ENCODE assay signal across 21 mouse cellular contexts in the genomic region with DNA sequence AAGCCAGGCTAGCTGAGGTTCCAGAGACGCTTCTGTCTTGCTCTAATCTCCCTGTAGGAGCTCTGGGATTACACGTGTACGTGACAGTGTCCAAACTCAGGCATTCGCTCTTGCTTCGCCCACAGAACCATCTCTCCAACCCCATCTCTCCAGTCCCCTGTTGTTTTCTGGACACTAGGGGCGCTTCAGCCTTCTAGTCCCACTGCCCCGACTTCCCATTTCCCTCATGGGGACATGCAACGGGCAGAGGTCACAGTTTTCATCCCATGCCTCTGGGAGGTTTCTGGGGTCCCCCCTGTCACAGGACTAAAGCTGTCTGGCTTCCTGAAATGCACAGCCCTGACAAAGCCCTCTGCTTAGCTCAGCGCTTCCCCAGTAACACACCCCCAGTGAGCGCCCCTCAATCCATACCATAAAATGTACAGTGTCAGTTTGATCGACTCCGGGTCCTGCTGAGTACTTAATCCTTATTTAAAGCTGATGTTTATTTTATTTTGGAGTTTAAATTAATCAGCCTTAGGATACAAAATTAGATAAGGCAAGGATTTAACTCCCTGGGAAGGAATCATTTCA.
DNase-seq lines count a peak whose midpoint lies in the region; ATAC-seq and TF ChIP-seq lines count a peak whose summit lies in the region.
"Had no signal": no experiment of that assay in that cellular context is flagged by ENCODE, and none has a peak within 500 bp of the region (broad histone marks: within the 10 kb centered on the region; RNA-seq: fewer than 3 reads in every experiment).

No protein-coding gene starts in this region.

- H3K27ac ChIP-seq in kidney, postnatal 0 days, result no peak overlapping the region
- peak overlapping the region; percentile 64 for H3K27ac ChIP-seq in midbrain, embryonic 13.5 days
- H3K27ac ChIP-seq: forebrain, embryonic 12.5 days; hindbrain, embryonic 12.5 days; liver, embryonic 13.5 days had no signal

- H3K36me3 ChIP-seq in kidney, postnatal 0 days (ENCODE audit: insufficient read depth, low read length), result no peaks in the 10 kb centered on the region
- no peaks in the 10 kb centered on the region for H3K36me3 ChIP-seq in midbrain, embryonic 13.5 days
- H3K36me3 ChIP-seq: forebrain, embryonic 12.5 days; hindbrain, embryonic 12.5 days; liver, embryonic 13.5 days had no signal

- H3K4me3 ChIP-seq in kidney, postnatal 0 days (replicated peaks; ENCODE audit: low read depth, low read length), result no peak overlapping the region
- H3K4me3 ChIP-seq in midbrain, embryonic 13.5 days (replicated peaks), result no peak overlapping the region
- H3K4me3 ChIP-seq: forebrain, embryonic 12.5 days; hindbrain, embryonic 12.5 days; liver, embryonic 13.5 days had no signal

- 55% methylated on average over 12 of the region's 12 CpGs for WGBS in kidney, postnatal 0 days
- WGBS in midbrain, embryonic 13.5 days, result 36% methylated on average over 12 of the region's 12 CpGs

- no peaks in the 10 kb centered on the region for H3K4me1 ChIP-seq in kidney, postnatal 0 days (replicated peaks; ENCODE audit: insufficient read depth, low read length)
- H3K4me1 ChIP-seq in midbrain, embryonic 13.5 days (replicated peaks), result peaks cover 23% of the 10 kb centered on the region
- H3K4me1 ChIP-seq: liver, embryonic 13.5 days had no signal

- no peak for ATAC-seq in kidney, postnatal 0 days (replicated peaks; ENCODE audit: low FRiP score, low read depth)
- ATAC-seq in midbrain, embryonic 13.5 days, result peak; percentile 80

- no peak overlapping the region for H3K4me2 ChIP-seq in kidney, postnatal 0 days (ENCODE audit: low read length)
- H3K4me2 ChIP-seq in midbrain, embryonic 13.5 days (replicated peaks), result no peak overlapping the region
- H3K4me2 ChIP-seq: forebrain, embryonic 12.5 days; hindbrain, embryonic 12.5 days; liver, embryonic 13.5 days had no signal

- no peaks in the 10 kb centered on the region for H3K27me3 ChIP-seq in kidney, postnatal 0 days (ENCODE audit: insufficient read depth, low read length)
- H3K27me3 ChIP-seq in midbrain, embryonic 13.5 days, result no peaks in the 10 kb centered on the region; the same call in 1 of the 2 replicates
- H3K27me3 ChIP-seq: hindbrain, embryonic 12.5 days; liver, embryonic 13.5 days had no signal

- H3K9ac ChIP-seq in kidney, postnatal 0 days (ENCODE audit: low read depth, low read length), result no peak overlapping the region
- H3K9ac ChIP-seq in midbrain, embryonic 13.5 days (replicated peaks), result no peak overlapping the region
- H3K9ac ChIP-seq: forebrain, embryonic 12.5 days; hindbrain, embryonic 12.5 days; liver, embryonic 13.5 days had no signal

- TF ChIP-seq CTCF in kidney, postnatal 0 days (IDR thresholded peaks at IDR 0.05; ENCODE audit: low read depth), result peak; percentile 28; the same call in 1 of the 2 replicates

- no peaks in the 10 kb centered on the region for H3K9me3 ChIP-seq in kidney, postnatal 0 days (replicated peaks; ENCODE audit: low read length)
- H3K9me3 ChIP-seq in midbrain, embryonic 13.5 days, result peaks cover 4% of the 10 kb centered on the region; the same call in 1 of the 2 replicates

- peak; percentile 24 for DNase-seq in embryo, embryonic 10.5 days (ENCODE audit: low spot score)
- DNase-seq in embryo, embryonic 11 days, result no peak
- no peak for DNase-seq in kidney, postnatal 0 days (ENCODE audit: low spot score)
- no peak for DNase-seq in kidney, postnatal 14 days
- peak; percentile 43 for DNase-seq in retina, postnatal 1 day
- no peak for DNase-seq in left cerebral cortex, adult 9 months (ENCODE audit: low spot score in 2 of 2)
- DNase-seq in adrenal gland, postnatal 4 days (ENCODE audit: low spot score in 2 of 2), result no peak
- DNase-seq: adrenal gland, postnatal 25 days; cerebellum, adult 11 months; cerebellum, adult 9-11 months; kidney, adult 9 months; kidney, postnatal 36 days; layer of hippocampus, adult 9-11 months; liver, embryonic 13.5 days; lung, adult 2 months; lung, postnatal 14 days; right cerebral cortex, adult 18-20 months; right cerebral cortex, postnatal 4 days had no signal

Comparison
In these comparisons a context has a peak if more than half of its experiments do, and no peak if none do; other contexts are left out.
1. DNase-seq: peak in embryo, embryonic 10.5 days (single experiment) and retina, postnatal 1 day (single experiment); none in embryo, embryonic 11 days (single experiment), kidney, postnatal 0 days (single experiment), kidney, postnatal 14 days (single experiment), left cerebral cortex, adult 9 months (0 of 2) and adrenal gland, postnatal 4 days (0 of 2).